Mouse (Mus musculus) thymus, postnatal 25 days (tissue): Measurements from ENCODE around the gene Lce3c.

Experiments
- DNase-seq: peaks from one replicate; pipeline ENCODE4 v3.0.0; 2022

Gene Lce3c

GRCm38 (mm10) chr3:92944186-92944585 lies at the start of gene Lce3c:
Gene Lce3c, plus strand, starts transcription at chr3:92944486.
- DNase-seq: no peak

GRCm38 (mm10) chr3:92894489-92894888 lies 49.8 kb upstream of the Lce3c start:
- no peak for DNase-seq

DNA sequence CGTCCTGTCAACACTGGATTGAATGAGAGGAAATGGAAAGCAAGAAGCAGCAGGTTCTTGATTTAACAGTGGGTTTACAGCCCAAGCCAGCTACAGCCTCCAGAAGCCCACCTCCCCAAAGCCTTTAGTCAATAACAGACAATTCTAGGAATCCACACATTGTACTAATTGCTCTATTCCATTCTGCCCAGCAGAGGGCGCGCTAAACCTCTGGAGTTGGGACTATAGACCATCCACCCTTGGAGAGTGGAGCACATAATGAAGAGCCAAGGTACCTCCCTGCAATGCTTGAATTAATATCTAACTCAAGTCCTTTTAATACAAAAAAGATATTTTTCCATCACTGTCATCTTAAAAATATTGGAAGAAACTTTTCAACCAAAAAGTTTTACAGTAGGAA lies 41.3 kb upstream of the Lce3c start:
- no peak for DNase-seq

DNA sequence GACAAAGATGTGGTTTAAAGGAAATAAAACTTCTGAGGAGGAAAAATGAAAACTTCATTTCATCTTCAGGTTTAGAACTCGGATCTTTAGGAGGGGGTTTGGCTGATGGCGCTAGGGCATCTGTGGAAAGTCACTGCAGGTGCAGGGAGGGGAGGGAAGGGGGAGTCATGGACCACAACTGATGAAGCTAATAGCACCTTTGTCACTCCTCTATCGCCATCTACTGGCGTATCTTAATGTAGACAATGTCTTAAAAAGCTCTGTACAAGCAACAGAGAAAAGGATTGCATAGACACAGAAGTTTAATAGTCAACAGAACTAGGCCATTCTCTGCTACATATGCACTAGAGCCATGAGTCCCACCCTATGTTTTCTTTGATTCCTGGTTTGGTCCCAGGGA lies 40.6 kb upstream of the Lce3c start:
- no peak for DNase-seq

DNA sequence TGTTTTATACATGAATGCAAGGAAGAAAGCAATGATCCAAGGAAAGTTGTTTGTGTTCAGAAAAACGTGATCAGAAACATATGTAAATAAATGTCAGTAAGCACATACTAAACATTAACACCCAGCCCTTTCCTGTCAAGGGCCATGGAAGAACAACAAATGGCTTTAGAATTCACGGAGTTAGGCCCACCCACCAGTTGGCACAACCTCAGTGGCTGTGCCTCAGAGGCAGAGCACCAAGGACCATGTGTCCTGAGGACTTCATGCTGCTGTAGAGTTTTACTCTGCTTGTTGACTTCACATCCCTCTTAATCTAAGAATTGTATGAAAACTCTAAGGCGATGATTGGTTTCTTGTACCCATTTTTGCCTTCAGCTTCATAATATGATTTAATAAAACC lies 39.1 kb upstream of the Lce3c start:
- no peak for DNase-seq

DNA sequence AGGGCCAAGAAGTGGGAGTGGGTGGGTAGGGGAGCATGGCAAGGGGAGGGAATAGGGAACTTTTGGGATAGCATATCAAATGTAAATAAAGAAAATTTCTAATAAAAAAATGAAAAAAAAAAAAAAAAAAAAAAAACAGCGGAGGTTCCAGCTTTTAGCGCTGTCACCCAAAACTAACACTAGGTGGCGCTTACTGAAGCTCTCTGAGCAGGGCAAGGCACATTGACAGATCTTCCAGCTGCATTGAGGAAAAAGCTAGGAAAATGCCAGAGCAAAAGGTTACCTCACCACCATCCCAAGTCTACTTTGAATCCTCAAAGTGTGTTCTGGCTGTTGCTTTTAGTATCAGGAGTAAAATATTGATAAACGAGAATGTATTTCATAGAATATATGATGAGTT lies 36.7 kb upstream of the Lce3c start:
- no peak for DNase-seq

- no peak for DNase-seq
Measured at GRCm38 (mm10) chr3:92920364-92920763, 23.9 kb upstream of the Lce3c start.

GRCm38 (mm10) chr3:92926130-92926529 lies 18.2 kb upstream of the Lce3c start, which contains the start of gene Lce3a:
Gene Lce3a, minus strand, starts transcription at chr3:92926230.
- DNase-seq: no peak

DNA sequence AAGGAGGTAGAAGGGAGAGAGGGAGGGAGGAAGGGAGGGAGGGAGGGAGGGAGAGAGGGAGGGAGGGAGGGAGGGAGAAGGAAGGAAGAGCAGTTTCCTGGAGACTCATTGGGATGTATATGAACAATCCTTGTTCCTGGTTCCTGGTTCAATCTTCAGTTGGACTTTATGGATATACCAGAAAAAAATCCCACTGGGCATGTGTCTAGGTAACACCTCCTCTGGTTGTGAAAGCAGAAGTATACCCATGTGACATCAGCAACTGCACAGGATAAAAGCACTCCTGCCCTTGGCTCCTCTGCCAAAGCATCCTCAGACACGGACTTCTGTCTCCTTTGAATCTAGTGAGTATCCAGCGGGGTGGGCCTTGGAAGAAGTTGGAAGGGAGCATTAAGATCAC lies 11.6 kb upstream of the Lce3c start, which contains the start of gene Lce3b:
TSS of gene Lce3b (plus strand) at position 301 of the 400 bp plus-strand sequence.
- no peak for DNase-seq

DNA sequence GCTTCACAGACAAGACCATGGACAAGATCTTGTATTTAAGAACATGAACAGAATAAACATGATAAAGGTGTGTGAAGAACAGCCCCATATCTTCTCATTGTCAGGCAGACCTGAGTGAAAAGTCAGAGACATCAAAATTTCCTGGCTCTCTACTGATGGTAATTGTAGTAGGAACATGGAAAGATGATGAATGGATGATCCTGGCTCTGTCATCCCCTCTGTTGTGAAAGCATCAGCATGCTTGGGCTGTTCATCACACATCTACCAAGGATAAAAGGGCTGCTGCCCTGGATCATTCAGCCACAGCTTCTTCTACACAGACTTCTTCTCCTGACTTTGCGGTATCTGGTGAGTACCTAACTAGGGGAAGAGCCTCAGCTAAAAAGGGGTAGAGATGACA lies 12.8 kb downstream of the Lce3c start, which contains the start of gene Lce3d:
TSS of gene Lce3d (plus strand) at position 301 of the 400 bp plus-strand sequence.
- no peak for DNase-seq

GRCm38 (mm10) chr3:92966761-92967160 lies 22.5 kb downstream of the Lce3c start, which contains the start of gene Lce3e:
Gene Lce3e, plus strand, starts transcription at chr3:92967061.
- DNase-seq: no peak

DNA sequence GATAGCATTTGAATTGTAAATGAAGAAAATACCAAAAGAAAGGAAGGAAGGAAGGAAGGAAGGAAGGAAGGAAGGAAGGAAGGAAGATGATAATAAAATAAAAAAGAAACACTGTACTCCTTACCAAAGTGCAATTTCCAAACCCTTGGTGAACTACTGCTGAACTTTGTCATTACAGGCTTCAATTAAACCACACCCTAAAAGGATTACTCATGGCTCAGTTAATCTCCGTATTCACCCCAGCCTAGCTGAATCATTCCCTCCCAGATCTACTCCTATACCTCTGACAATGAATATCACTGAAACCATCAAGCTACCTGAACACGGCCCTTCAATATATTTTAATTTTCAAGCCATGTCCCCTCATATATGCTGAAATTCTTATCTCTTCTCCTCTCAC lies 34.2 kb downstream of the Lce3c start:
- no peak for DNase-seq

DNA sequence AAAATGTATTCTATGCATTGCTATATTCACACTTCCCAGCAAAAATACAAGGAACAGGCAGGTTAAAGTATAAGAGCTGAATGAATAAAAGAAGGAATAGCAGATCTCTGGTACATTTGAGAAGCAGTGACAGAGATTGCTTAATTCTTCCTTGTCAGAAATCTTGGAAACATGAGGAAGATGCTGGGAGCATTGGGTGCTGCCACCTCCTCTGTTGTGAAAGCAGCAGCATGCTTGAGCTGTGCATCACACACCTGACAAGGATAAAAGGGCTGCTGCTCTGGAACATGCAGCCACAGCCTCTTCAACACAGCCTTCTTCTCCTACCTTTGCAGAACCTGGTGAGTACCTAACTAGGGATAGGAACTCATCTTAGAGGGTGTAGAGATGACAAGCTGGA lies 47.6 kb downstream of the Lce3c start, which contains the start of gene Lce3f:
TSS of gene Lce3f (plus strand) at position 301 of the 400 bp plus-strand sequence.
- no peak for DNase-seq
